Mouse (Mus musculus) brain, embryonic 14.5 days (tissue): ENCODE data around the gene Rhpn2.

Experiments
- CTCF ChIP-seq: fragments of 200-500 bp; IDR thresholded peaks from 2 replicates; pipeline ENCODE4 v1.5.1; 2012; ENCODE audit warnings: inconsistent platforms, mild to moderate bottlenecking, moderate library complexity, borderline replicate concordance; ENCODE audit not compliant: insufficient read depth, insufficient read length; ENCODE audit errors: extremely low read depth
- POLR2A ChIP-seq: fragments of 200-500 bp; IDR thresholded peaks from 2 replicates; pipeline ENCODE4 v1.6.1; 2012; ENCODE audit warnings: mild to moderate bottlenecking, inconsistent platforms, borderline replicate concordance; ENCODE audit not compliant: poor library complexity, insufficient read depth, insufficient read length, severe bottlenecking; ENCODE audit errors: extremely low read depth

- TF ChIP-seq CTCF (no peak), POLR2A (no peak)
These were observed 31.4 kb downstream of the Rhpn2 start for GRCm38 (mm10) chr7:35365161-35365910.
